Mouse (Mus musculus): ENCODE measurements around the gene Mtus2.

DNA sequence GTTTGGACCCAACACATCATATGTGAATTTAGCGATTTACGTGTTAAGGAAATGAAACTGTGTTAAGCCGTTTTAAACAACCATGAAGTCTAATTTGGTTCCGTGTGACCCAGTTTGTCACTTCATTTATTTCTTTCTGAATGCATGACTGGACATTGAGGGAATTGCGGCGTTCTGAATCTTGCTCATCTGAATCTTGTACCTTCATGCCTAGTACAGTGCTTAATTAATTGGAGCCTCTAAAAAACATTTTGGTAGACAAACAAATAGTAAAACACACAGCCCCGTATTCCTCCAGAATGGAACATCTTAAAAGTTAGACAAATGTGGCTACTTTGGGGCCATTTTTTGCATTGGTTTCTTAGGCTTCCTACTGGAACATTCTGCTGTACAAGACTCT is 84.5 kb downstream of the Mtus2 start:
- TF ChIP-seq POLR2A (IDR thresholded peaks at IDR 0.05; ENCODE audit: low read depth, low read length) (no peak), CTCF (conservative IDR thresholded peaks at IDR 0.05; ENCODE audit: insufficient read depth, insufficient read length, low read depth, low read length) (no peak)
